Mouse (Mus musculus) CD8-positive naive resting alpha-beta T cell, adult 57 days (primary cell): Measurements from ENCODE around the gene Dpagt1. TPM values are rescaled to one million over a fixed set of nuclear protein-coding genes. Genes with fewer than 3 reads are reported as not detected.

ENCODE experiments used
- total RNA-seq: library from RNA; stranded (reverse); gene quantifications from one replicate; pipeline ENCODE4 v1.2.4, GENCODE M21; 2023

Gene Dpagt1
- total RNA-seq = 8.9 TPM

GRCm38 (mm10) chr9:44325768-44326370 is at the start of gene Dpagt1:
TSS of gene Dpagt1 (plus strand) at chr9:44326019.

GRCm38 (mm10) chr9:44288076-44288958 is 37.5 kb upstream of the Dpagt1 start, which contains the start of gene Abcg4:
TSS of gene Abcg4 (minus strand) at chr9:44288615.

GRCm38 (mm10) chr9:44305466-44306079 is 20.2 kb upstream of the Dpagt1 start, which contains the start of gene Hinfp:
TSS of gene Hinfp (minus strand) at chr9:44305671.

GRCm38 (mm10) chr9:44319887-44320798 is 5.7 kb upstream of the Dpagt1 start, which contains the start of gene C2cd2l:
TSS of gene C2cd2l (minus strand) at chr9:44320285.

GRCm38 (mm10) chr9:44334396-44335330 is 8.8 kb downstream of the Dpagt1 start, which contains the start of gene H2afx:
TSS of gene H2afx (plus strand) at chr9:44334694.

GRCm38 (mm10) chr9:44343781-44344421 is 18.1 kb downstream of the Dpagt1 start, which contains the start of gene Hmbs:
TSS of gene Hmbs (minus strand) at chr9:44344228.

GRCm38 (mm10) chr9:44361190-44361917 is 35.5 kb downstream of the Dpagt1 start, which contains the start of gene Vps11:
TSS of gene Vps11 (minus strand) at chr9:44361670.

GRCm38 (mm10) chr9:44379054-44379834 is 53.4 kb downstream of the Dpagt1 start, which contains the start of gene Hyou1:
TSS of gene Hyou1 (plus strand) at chr9:44379490.

Other genes starting within 250 kb of the Dpagt1 start
- 0.34 TPM for gene Mfrp, start 224.3 kb upstream of the Dpagt1 start, total RNA-seq
- not detected for gene C1qtnf5, start 218.8 kb upstream of the Dpagt1 start, total RNA-seq
- gene Gm49380, start 212.5 kb upstream of the Dpagt1 start, total RNA-seq = 0.21 TPM
- gene Rnf26, start 212.5 kb upstream of the Dpagt1 start, total RNA-seq = 20.6 TPM
- 1.5 TPM for gene Mcam, start 191.6 kb upstream of the Dpagt1 start, total RNA-seq
- gene Cbl, start 92.0 kb upstream of the Dpagt1 start, total RNA-seq = 154 TPM
- not detected for gene Ccdc153, start 85.3 kb upstream of the Dpagt1 start, total RNA-seq
- not detected for gene Pdzd3, start 74.5 kb upstream of the Dpagt1 start, total RNA-seq
- gene Nlrx1, start 57.4 kb upstream of the Dpagt1 start, total RNA-seq = 5.8 TPM
- gene Abcg4, start 37.4 kb upstream of the Dpagt1 start, total RNA-seq = 0.24 TPM
- 55.6 TPM for gene Hinfp, start 20.3 kb upstream of the Dpagt1 start, total RNA-seq
- gene C2cd2l, start 5.7 kb upstream of the Dpagt1 start, total RNA-seq = 22.2 TPM
- 36.3 TPM for gene H2afx, start 8.7 kb downstream of the Dpagt1 start, total RNA-seq
- 13.8 TPM for gene Hmbs, start 18.2 kb downstream of the Dpagt1 start, total RNA-seq
- 53.0 TPM for gene Vps11, start 35.7 kb downstream of the Dpagt1 start, total RNA-seq
- 55.7 TPM for gene Hyou1, start 53.5 kb downstream of the Dpagt1 start, total RNA-seq
- gene Slc37a4, start 70.8 kb downstream of the Dpagt1 start, total RNA-seq = 12.8 TPM
- gene Rps25, start 81.1 kb downstream of the Dpagt1 start, total RNA-seq = 3,014 TPM
- gene Trappc4, start 81.6 kb downstream of the Dpagt1 start, total RNA-seq = 42.5 TPM
- gene Ccdc84, start 92.5 kb downstream of the Dpagt1 start, total RNA-seq = 37.9 TPM
- gene Foxr1, start 115.1 kb downstream of the Dpagt1 start, total RNA-seq = not detected
- not detected for gene Upk2, start 129.0 kb downstream of the Dpagt1 start, total RNA-seq
- gene Bcl9l, start 156.8 kb downstream of the Dpagt1 start, total RNA-seq = 251 TPM
- 19.7 TPM for gene Cxcr5, start 235.9 kb downstream of the Dpagt1 start, total RNA-seq